Mouse (Mus musculus) embryo, embryonic 10.5 days (tissue): ENCODE data around the gene Olfr474.
"Not testable (repeated sequence)": the region's sequence is repeated elsewhere in the genome, so short reads cannot be mapped to it uniquely, and the experiment has no call there.

Experiments
- DNase-seq: peaks from one replicate; pipeline ENCODE4 v3.0.0-alpha.2; 2015; ENCODE audit warnings: low spot score

Olfr474 gene

DNA sequence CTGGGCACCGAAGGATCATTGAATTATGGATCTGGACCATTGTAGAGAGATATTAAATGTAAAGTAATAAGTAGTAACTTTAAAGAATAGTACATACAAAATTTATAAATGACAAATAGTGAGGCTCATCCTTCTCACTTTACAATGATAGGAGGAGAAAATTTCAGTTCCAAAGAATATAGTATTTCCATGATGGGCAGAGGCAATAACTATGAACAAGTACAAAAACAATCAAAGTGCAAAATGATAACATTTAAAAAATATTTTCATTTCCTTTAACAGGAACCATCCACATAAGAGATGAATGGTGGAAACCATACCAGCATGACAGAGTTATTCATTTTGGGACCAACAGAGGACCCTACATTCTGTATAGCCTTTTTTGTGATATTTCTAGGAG lies at the start of gene Olfr474:
Gene Olfr474 (plus strand): TSS at position 301 of the 400 bp plus-strand sequence.
- DNase-seq = no peak

DNA sequence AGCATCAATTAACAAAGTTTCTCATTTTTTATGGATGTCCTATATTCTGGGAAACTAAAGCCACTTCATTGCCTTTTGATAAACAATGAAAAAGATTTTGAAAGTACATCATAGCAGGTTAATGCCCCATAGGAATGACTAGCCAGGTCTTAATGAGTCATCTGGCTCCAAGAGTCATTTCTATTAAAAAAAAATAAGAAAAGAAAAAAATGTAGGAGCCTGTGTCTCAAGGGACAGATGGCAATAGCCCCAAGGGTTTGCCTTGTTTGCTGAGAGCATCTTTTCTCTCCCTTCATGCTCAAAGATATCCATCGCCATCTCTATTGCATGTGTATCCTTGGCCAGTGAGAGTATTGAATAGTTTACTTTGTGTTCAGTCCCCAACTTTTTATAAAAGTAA lies 24.3 kb upstream of the Olfr474 start, which contains the start of gene Olfr473:
Gene Olfr473 (plus strand): TSS at position 301 of the 400 bp plus-strand sequence.
- DNase-seq = no peak

DNA sequence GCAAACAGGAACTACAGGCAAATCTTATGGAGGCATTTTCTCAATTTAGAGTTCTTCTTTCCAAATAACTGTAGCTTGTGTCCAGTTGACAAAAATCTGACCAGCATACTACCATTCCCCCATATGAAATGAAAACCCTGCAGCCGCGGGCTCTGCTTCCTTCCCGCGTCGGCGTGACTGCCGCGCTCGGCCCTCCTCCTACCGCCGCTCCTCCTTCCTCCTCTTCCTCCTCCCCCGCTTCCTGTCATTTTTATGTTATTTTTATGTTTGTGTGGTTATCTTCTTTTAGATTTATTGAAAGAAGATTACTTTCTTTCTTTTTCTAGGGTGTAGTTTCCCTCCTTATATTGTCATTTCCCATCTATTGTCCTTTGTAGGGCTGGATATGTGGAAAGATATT lies 1.9 kb upstream of the Olfr474 start:
- not testable (repeated sequence) for DNase-seq

DNA sequence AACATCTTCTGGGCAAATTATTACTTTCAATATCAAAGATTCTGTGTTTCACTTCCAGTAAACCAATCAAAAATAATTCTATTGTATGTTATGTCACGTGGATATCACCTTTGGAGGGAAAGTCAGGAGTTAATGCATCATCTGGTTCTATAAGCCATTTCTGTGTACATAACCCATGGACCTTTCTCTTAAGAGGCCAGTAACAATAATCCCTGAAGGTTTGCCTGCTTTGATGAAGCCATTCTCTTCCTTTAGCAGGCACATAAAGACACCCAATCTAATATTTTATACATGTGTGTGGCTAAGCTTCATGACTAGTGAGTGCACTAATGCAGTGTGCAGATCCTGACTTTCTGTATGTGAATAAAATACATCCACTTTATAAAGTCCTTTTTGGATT lies 10.1 kb downstream of the Olfr474 start, which contains the start of gene Olfr476:
Gene Olfr476 (plus strand): TSS at position 301 of the 400 bp plus-strand sequence.
- no peak for DNase-seq

DNA sequence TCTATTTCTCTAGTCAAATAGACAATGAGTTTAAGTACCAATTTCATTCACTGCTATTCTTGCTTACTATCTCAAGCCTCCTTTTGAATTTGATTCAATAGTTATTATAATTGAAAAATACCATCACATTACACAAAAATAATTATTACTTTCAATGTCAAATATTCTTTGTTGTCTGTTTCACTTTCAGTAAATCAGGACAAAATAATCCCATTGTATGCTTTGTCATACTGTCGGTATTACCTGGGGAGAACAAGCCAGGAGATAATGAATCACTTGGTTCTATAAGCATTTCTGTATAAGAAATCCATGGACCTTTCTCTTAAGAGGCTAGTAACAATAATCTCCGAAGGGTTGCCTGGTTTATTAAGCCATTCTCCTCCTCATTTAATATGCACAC lies 31.9 kb downstream of the Olfr474 start, which contains the start of gene Olfr477:
Gene Olfr477 (plus strand): TSS at position 301 of the 400 bp plus-strand sequence.
- DNase-seq = no peak
